Mouse (Mus musculus) midbrain, embryonic 11.5 days (tissue): ENCODE data around the gene Mdga1. TPM values are rescaled to one million over a fixed set of nuclear protein-coding genes. Genes with fewer than 3 reads are reported as not detected.
"Not testable (repeated sequence)": the region's sequence is repeated elsewhere in the genome, so short reads cannot be mapped to it uniquely, and the experiment has no call there.

ENCODE experiments used
- ATAC-seq: fragments of 200-750 bp; cut with Nextera tagmentation; 2 replicates; pipeline ENCODE4 v1.8.0; 2017; ENCODE audit warnings: moderate TSS enrichment, moderate library complexity; ENCODE audit not compliant: low FRiP score
- DNase-seq: peaks from one replicate; pipeline ENCODE4 v3.0.0; 2015; ENCODE audit warnings: low spot score; ENCODE audit errors: missing footprints
- H3K27ac ChIP-seq: fragments of 300-500 bp; sonication (generic); 2 replicates; pipeline ENCODE4 v1.5.1; 2014; ENCODE audit warnings: low read depth, low read length
- H3K27me3 ChIP-seq: fragments of 300-500 bp; sonication (generic); 2 replicates; pipeline ENCODE4 v1.6.1; 2014; ENCODE audit warnings: mild to moderate bottlenecking, low read length, moderate library complexity, mixed read lengths; ENCODE audit not compliant: control insufficient read depth, insufficient read depth
- H3K36me3 ChIP-seq: fragments of 300-500 bp; sonication (generic); 2 replicates; pipeline ENCODE4 v1.6.1; 2014; ENCODE audit warnings: mild to moderate bottlenecking, low read length, moderate library complexity, mixed read lengths; ENCODE audit not compliant: control insufficient read depth, insufficient read depth
- H3K4me1 ChIP-seq: fragments of 300-500 bp; sonication (generic); 2 replicates; pipeline ENCODE4 v1.6.1; 2014; ENCODE audit warnings: low read length; ENCODE audit not compliant: control insufficient read depth, insufficient read depth
- H3K4me2 ChIP-seq: fragments of 300-500 bp; sonication (generic); 2 replicates; pipeline ENCODE4 v1.6.1; 2014; ENCODE audit warnings: mild to moderate bottlenecking, moderate library complexity
- H3K4me3 ChIP-seq: fragments of 300-500 bp; sonication (generic); 2 replicates; pipeline ENCODE4 v1.5.1; 2014; ENCODE audit warnings: low read depth, low read length
- H3K9ac ChIP-seq: fragments of 300-500 bp; sonication (generic); 2 replicates; pipeline ENCODE4 v1.6.1; 2014; ENCODE audit warnings: low read length
- H3K9me3 ChIP-seq: fragments of 300-500 bp; sonication (generic); 2 replicates; pipeline ENCODE4 v1.6.1; 2016; ENCODE audit warnings: low read length; ENCODE audit not compliant: control insufficient read depth
- WGBS: fragments of 180-500 bp; shearing (Covaris S2); extraction: QIAGEN DNeasy Blood & Tissue Kit; methylation state at CpG from one replicate; pipeline ENCODE4 v1.1.7; 2014; 5-methylcytosine and 5-hydroxymethylcytosine counted together
- polyA plus RNA-seq: library from polyadenylated mRNA; unstranded; fragments of >200 nt; fragmentation: Nextera tagmentation; extraction: Ambion mirVana; gene quantifications from 2 replicates; pipeline ENCODE4 v1.2.1, GENCODE M21; 2014

Gene Mdga1
- polyA plus RNA-seq, 1 experiment from 2014 or later, result 6.5 TPM

GRCm38 (mm10) chr17:29784820-29785219, 185.1 kb downstream of the Mdga1 start:
- no peak overlapping the region for H3K9ac ChIP-seq
- no peak for DNase-seq
- 77% methylated on average over 9 of the region's 9 CpGs for WGBS
- no peaks in the 10 kb centered on the region for H3K36me3 ChIP-seq
- no peak overlapping the region for H3K27ac ChIP-seq
- no peak overlapping the region for H3K4me3 ChIP-seq
- ATAC-seq, result no peak
- H3K27me3 ChIP-seq, result no peaks in the 10 kb centered on the region
- H3K4me2 ChIP-seq, result no peak overlapping the region
- no peaks in the 10 kb centered on the region for H3K9me3 ChIP-seq
- no peaks in the 10 kb centered on the region for H3K4me1 ChIP-seq

GRCm38 (mm10) chr17:29781472-29781871, 188.4 kb downstream of the Mdga1 start:
- not testable (repeated sequence) for H3K4me1 ChIP-seq, H3K27me3 ChIP-seq, H3K36me3 ChIP-seq, DNase-seq, ATAC-seq, H3K9ac ChIP-seq, H3K27ac ChIP-seq, H3K9me3 ChIP-seq, H3K4me3 ChIP-seq, H3K4me2 ChIP-seq
- 84% methylated on average over 4 of the region's 4 CpGs for WGBS

GRCm38 (mm10) chr17:29778021-29778420, 191.9 kb downstream of the Mdga1 start:
- Histone ChIP-seq H3K4me3 (no peak overlapping the region), H3K27ac (no peak overlapping the region), H3K27me3 (no peaks in the 10 kb centered on the region), H3K4me2 (no peak overlapping the region), H3K36me3 (no peaks in the 10 kb centered on the region), H3K9ac (no peak overlapping the region), H3K9me3 (no peaks in the 10 kb centered on the region), H3K4me1 (peaks cover 3% of the 10 kb centered on the region; the same call in 1 of the 2 replicates)
- ATAC-seq (no peak), DNase-seq (no peak)
- 74% methylated on average over 8 of the region's 8 CpGs for WGBS

Other genes with a start within 250 kb of the Mdga1 start
- 63.9 and 64.7 TPM in 2 replicates for gene Zfand3, start 34.6 kb upstream of the Mdga1 start, polyA plus RNA-seq